Mouse (Mus musculus): Measurements from ENCODE around the gene Rtraf. TPM values are rescaled to one million over a fixed set of nuclear protein-coding genes. Genes with fewer than 3 reads are reported as not detected.

The Rtraf gene
- total RNA-seq, 2 experiments from 2014 or later: 84.3 to 88.5 TPM

DNA sequence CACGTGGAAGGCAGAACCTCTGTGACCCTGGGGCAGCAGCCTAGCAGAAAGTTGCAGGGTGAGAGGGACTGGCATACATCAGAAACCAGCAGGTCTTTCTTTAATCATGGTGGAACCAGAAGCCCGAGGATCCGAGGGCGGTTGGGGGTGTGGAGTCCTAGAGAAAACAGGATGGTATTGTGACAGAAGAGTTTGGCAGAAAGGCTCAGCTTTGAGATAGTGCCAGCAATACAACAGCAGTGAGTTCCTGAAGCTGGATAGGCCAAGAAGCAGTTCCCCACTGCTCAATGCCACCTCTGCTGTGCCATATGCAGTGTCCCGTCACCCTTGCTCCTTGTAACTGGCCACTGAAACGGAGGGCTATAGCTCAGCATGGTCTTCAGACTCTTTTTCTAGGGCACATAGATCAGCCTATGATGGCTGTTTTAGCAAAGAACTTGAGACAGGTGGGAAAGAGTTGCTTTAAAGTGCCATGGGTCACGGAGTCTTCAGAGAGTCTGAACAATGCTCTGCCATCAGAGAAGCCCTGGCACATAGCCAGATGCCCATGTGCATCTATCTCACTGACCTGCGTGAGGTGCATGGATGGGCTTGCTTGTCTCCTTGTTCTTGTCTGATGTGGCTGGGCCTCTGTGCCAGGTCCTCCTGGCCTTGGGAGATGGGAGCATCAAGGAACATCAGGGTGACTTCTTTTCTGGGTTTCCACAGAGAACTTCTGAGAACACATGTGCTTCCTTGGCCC is 22.0 kb downstream of the Rtraf start:
- no peak for DNase-seq (ENCODE audit: low spot score)

DNA sequence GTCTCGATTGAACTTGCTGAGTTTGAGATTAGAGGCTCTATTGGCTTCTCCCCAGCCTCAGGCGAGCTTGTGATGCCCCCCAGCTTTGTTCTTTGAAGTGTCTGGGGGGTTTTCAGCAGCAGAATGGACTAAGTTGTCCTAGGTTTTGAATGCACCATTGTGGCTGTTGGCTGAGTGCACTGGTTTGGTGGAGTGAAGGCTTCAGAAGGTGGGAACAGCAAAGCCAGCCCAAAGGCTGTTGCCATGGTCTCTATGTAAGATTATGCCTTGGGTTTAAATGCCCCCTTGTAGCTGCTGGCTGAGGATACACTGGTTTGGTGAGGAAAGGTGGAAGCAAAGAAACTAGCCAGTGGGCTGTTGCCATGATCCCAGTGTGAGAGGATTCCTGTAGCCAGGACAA is 23.1 kb downstream of the Rtraf start:
- DNase-seq (ENCODE audit: low spot score): no peak

DNA sequence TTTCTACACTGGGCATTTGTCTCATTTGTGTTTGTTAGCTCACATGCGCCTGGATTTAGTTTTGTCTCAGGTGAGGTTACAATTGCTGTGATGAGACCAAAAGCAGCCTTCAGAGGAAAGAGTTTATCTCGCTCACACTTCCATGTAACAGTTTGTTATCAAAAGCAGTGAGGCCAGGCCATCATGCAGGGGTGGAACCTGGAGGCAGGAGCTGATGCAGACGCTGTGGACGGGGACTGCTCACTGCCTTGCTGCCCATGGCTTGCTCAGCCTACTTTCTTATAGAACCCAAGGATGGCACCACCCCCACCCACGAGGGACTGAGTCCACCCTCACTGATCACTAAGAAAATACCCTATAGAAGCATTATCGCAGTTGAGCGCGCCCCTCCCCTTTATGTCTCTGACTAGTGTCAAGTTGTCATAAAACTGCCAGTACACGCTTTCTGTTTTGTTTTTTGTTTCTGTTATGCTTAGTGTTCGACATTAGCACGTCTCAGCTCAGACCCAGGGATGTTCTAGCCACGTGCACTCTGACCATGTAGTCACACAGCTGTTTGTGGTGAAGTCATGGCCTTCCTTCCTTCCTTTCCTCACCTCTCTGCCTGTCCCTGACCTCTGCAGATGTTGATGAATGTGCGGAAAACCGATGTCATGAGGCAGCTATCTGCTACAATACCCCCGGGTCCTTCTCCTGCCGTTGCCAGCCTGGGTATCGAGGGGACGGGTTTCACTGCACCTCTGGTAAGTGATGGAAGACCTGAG is 26.9 kb downstream of the Rtraf start:
- DNase-seq (ENCODE audit: low spot score): no peak

DNA sequence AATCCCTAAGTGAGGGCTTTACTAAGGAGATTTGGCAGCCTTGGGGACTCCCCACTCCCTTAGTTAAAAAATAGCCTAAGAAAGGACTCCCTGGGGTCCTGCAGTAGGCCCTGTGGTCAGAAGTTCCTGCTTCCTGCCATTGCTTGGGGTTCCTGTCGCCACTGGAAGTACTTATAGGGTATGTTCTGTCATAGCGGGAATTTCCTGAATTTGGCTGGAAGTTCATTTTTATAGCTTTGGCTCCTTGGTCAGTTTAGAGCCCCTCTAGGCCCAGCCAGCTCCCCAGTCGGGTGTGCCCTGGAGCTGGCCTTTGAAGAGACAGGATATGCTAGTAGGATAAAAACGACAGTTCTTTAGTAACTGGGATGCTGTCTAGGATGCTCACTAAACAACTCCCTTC is 28.7 kb downstream of the Rtraf start:
- no peak for DNase-seq (ENCODE audit: low spot score)

DNA sequence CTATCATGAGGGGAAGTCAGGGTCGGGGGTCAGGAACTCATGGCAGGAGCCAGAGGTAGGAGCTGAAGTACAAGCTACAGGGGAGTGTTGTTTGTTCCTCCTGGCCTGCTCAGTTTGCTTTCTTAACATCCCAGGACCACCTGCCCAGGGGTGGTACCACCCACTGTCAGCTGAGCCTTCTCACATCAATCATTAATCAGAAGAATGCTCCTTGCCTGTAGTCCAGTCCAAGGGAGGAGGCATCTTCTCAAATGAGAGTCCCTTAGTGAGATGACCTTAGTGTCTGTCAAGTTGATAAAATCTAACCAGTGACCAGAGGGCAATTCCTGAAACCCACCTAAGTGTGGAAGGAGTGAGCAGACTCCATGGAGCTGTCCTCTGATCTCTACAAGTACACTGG is 35.2 kb downstream of the Rtraf start:
- DNase-seq (ENCODE audit: low spot score): no peak

DNA sequence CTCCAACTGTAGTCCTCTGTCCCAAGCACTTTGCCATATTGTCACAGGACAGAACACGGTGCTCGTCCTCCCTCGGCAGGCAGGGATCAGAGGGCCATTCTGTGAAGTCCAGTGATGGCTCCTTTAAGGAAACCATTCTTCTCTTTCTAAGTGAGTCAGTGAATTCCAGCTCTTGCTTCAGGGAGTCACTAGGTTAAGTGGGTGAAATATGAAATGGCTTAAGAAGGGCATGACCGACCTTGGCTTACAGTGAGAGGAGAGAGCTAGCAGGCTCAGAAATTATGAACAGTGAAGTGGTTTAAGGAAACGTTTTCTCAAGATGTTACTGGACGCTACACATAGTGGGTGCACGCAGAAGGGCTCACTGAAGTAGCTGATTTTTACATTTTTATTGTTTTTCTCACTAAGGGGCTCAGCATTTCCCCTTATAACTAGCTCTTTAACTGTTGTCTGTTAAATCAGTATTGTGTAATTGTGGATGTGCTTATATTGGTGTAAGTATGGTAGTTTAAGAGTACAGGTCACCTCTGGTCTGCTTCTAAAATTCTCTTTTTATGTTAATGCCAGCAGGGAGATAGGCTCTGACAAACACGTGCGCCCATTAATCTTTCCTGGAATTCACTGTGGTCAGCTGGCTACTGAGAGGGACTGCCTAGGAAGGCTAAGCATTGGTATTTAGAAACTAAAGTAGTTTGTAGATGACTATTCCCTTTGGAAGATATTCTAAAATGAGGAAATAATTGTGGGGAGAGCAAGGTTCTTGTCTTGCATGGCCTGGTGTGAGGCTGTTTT is 37.6 kb downstream of the Rtraf start:
- DNase-seq (ENCODE audit: low spot score): no peak

DNA sequence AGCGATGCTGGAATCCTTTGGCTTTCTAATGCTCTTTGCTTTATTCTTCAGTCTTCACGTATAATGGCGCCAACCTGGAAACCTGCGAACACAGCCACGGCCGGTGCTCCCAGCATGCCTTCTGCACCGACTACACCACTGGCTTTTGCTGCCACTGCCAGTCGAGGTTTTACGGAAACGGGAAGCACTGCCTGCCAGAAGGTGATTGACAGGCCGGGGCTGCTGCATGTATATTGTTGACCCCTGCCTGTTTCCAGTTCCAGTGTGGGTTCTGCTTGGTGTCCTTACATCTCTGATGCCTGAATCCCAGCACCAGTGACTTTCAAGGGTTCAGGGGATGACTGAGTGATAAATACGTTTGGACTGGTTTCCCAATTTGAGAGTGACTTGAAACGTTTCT is 45.7 kb downstream of the Rtraf start:
- no peak for DNase-seq (ENCODE audit: low spot score)

DNA sequence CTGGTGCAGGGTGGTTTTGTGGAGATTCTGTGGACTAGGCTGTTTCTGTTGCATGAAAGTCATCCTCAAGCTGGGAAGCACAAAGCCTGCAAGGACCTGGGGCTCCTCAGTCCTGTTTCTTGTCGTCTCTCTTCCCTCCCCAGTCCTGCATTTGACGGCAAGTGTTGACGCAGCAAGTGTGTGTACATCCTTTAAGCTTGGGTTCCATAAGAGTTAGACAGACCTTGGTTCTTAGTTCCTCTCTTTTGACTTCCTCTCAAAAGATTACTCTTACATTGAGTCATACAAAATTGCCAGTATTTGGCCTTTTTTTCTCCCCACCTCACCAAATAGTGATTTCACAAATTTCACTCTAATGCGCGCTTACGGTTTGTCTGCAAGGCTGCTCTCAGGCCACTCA is 46.3 kb downstream of the Rtraf start:
- no peak for DNase-seq (ENCODE audit: low spot score)

DNA sequence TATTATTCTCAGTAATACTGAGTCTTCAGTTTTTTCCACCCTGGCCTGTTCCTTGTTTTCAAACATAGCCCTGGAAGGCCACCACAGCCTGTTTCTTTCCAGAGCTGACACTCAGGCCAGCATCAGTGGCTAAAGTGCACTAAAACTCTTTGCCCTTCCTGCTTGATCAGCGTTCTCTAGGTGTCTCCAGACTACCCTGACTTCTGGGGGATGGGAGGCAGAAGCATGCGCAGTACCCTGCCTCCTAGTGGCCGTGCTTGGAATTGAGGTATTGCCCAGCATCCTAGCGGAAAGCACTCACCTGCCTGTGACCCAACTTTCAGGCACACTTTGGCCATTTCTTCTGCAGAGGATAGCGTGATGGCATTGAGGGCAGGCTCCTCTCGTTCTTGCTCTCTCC is 46.7 kb downstream of the Rtraf start:
- DNase-seq (ENCODE audit: low spot score): peak; percentile 31

DNA sequence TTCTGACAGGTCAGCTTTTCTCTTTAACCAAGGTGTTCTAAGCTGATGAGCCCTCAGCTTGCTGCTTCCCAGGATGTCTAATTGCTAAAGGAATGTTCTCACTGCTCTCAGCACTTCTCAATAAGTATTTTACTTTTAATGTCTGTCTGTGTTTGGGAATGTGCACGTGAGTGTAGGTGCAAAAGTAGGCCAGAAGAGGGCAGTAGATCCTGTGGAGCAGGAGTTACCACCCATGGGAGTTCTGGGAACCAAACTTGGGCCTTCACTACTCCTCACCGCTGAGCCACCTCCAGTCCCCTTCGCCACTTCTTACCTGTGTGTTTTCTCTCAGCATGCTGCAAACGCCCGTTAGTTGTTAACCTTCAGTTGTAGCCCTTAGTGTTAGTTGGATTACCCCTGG is 47.4 kb downstream of the Rtraf start:
- DNase-seq (ENCODE audit: low spot score): no peak

DNA sequence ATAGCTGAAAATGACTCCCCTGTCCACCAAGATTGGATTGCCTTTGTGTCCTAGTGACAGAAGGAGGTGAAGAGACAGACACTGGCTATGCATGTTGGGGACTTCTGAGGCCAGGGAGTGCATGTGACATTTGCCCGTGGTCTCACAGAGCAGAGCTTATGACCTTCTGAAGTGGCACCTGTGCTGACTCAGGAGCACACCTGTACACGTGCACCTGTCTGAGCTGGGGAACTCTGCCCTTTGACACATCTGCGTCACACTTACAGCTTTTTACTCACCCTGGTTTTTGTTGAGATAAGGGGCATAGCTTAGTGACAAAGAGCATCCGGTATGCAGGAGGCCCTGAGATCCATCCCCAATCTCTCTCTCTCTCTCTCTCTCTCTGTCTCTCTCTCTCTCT is 48.1 kb downstream of the Rtraf start:
- no peak for DNase-seq (ENCODE audit: low spot score)

DNA sequence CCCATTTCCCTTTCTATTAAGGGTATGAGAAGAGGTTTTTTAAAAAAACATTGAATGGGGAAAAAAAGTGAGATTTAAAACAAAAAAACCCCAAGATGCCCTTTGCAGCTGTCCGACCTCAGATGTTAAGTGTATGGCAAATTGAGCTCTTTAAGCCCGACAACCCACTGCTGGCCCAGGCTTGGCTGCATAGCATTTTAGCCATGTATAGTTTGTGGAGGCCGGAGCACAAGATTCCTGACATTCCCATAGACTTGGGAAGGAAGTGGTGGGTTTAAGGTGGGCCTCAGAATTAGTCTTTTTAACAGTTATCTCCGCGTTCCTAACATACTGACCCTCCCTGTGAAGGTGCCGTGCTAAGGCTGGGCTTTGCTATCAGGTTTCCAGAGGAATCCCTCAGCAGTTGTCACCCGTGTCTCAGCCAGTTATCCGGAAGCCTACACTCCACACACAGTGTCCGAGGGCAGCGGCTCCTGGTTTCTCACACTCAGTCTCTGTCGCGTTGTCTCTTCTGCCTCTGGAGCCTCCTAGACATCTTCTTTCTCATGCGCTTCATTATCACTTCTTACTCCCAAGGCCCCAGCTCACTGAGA is 49.5 kb downstream of the Rtraf start:
- no peak for DNase-seq (ENCODE audit: low spot score)

DNA sequence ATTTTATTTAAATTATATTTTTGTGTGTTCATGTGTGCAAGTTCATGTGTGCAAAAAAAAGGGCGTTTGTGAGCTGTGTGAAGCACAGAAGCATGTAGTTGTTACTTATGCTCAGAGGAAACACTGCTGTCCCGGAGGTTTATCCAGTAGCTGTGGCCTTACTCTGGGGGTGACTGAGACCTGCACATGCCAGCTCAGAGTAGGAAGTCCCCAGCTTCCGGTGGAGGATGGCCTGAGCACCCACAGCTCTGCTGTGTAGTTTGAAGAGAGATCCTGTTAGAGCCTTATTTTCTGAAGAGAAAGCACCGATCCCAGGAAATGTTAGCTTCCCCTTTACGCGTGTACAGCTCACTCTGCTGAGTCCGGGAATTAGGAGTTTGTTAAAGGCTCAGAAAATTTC is 52.5 kb downstream of the Rtraf start:
- DNase-seq (ENCODE audit: low spot score): no peak

DNA sequence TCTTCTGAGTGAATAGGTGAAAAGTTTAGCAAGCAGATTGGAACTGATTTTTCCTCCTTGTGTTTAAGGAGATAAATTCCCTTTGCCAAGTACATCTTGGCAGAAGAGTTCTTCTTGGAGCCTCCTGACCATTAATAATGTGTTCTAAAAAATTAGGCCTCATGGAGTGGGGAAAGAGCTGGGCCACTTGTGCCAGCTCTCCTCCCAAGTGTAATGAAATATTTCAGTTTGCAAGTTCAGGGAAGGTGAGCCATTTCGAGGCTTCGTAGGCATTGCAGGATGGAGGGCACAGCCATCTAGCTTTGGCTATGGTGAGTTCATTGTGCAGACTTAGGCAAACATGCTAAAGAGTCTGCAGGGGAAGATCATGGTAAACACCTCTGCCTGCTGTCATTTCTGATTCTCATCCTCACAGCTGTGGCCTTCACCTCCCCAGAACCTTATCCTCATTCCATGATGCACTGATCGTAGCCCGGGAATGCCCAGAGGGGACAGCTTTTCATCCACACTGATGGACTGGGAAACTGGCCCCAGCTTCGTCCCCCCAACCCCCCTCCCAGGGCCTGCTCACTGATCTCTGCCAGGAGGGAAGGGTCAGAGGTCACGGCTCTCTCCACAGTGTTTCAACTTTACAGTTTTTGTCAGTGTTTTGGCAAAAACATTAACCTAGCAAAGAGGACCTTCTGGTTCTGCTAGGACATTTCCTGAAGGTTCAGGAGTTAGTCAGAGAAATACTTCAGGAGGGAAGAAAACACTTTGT is 54.0 kb downstream of the Rtraf start:
- DNase-seq (ENCODE audit: low spot score): peak; percentile 68

DNA sequence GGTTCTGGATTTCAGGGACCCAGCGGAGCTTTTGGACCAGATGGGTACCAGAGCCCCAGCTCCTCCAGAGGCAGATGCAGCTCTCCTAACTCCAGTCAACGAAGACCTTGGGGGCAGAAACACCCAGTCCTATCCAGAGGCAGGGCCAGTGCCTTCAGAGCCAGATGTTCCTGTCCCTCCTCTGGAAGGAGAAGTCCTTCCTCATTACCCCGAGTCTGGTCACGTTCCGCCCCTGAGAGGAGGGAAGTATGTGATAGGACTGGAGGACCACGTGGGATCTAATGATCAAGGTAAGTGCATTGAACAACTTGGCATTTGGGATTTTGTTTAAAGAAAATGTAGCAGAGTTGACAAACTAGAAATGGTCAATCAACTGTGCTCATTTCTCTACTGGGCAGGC is 55.0 kb downstream of the Rtraf start:
- no peak for DNase-seq (ENCODE audit: low spot score)

DNA sequence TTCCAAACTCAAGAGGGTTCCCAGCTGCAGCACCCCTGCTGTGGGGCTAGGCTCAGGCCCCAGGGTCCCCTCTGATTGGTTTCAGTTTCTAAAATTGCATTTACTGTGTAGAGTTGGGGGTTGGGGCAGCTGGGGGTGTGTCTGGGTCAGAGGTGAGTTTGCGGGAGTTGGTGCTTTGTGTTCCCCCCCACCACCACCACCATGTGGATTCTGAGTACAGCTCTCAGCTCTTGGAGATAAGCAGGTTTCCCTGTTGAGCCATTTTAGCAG is 57.3 kb downstream of the Rtraf start:
- no peak for DNase-seq (ENCODE audit: low spot score)

DNA sequence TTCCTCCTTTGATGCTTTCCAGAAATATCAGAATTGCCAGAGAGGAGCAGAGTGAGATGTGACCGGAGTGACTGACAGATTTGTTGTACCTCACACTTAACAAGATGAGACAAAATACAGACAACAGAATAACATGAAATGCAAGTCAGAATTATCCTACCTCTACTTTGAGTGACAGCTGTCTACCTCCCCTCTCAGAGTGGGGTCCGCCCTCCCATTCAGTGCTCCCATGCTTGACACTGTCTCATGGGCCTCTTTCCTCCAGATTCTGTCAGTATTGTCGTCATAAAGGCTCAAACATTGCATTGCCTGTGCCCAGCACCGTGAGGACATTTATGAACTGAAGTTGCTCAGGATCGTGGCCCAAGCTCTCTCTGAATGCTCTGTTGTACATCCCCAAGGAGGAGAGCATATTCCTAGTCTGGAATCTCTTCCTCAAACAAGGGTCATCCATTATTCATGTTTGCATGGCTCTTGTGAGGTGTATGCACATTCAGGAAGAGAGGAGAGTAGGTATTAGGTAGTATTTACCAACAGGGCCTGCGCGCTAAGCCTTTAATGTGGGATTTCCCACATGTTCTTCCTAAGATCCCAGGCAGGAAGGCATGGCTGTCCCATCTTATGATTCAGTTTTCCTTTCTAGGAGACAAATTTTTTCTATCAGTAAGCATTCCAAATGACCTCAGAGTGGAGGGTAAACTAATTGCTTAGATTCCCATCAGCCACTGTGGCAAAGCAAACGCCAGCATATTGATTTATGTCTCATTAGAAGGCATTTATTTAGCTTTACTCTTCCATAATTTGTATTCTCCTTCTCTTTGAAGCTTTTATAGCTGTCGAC is 57.9 kb downstream of the Rtraf start:
- DNase-seq (ENCODE audit: low spot score): no peak

DNA sequence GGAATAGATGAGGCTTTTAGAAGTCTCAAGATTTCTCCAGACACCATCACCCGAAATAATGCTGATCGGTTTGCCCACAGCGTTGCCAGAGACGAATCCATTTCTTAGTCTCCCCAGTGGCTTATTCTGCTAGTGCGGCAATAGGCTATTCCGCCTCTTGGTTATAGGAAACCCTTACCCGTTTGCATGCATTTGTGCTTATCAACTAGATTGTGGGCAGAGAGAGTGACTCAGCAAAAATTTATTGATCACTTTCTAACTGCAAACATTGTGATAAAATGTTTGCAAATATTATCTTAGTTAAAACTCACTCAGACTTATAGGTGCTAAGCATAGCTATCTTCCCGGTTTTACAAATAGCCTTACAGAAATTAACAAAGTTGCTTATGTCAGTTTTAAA is 59.3 kb downstream of the Rtraf start:
- DNase-seq (ENCODE audit: low spot score): no peak

DNA sequence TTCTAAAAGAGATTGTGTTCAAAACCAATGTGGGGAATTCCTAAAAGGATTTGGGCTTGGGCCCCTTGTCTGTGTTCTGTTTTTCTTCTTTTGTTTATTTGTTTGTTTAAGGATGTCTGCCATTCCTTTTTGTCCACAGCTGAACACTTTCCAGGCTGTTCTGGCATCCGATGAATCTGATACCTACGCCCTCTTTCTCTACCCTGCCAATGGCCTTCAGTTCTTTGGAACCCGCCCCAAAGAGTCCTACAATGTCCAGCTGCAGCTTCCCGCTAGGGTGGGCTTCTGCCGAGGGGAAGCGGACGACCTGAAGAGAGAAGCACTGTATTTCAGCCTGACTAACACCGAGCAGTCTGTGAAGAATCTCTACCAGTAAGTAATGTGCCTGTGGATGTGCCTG is 60.1 kb downstream of the Rtraf start:
- no peak for DNase-seq (ENCODE audit: low spot score)

DNA sequence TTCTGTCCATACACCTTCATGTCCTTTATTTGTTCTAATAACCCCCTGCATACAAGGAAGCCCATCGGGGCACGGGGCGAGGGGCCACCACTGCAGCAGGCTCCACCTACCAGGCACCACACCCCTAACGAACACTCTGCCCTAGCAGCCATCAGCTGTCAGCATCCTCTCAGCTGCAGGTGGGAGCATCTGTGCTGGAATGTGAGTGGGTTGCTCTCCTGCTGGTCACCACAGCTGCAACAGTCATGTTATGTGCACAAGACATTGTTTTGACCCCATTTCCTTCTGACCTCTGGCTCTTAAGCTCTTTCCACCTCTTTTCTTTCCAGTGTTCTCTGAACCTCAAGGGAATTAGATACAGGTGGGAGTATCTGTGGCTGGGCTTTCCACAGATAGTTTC is 61.6 kb downstream of the Rtraf start:
- no peak for DNase-seq (ENCODE audit: low spot score)

Measured in gastrocnemius, adult 18-20 months (tissue).